Mouse (Mus musculus) midbrain, embryonic 16.5 days (tissue): ENCODE results near the gene Bik. TPM values are rescaled to one million over a fixed set of nuclear protein-coding genes. Genes with fewer than 3 reads are reported as not detected.
A peak's percentile ranks its signal among the peaks of the same experiment; 100 is the strongest.

Experiments used
- ATAC-seq: fragments of 200-750 bp; cut with Nextera tagmentation; 2 replicates; pipeline ENCODE4 v1.8.0; 2017; ENCODE audit warnings: moderate TSS enrichment
- H3K27ac ChIP-seq: fragments of 300-500 bp; sonication (generic); 2 replicates; pipeline ENCODE4 v1.5.1; 2014; ENCODE audit warnings: mild to moderate bottlenecking, low read length, mixed read lengths
- H3K27me3 ChIP-seq: fragments of 300-500 bp; sonication (generic); 2 replicates; pipeline ENCODE4 v1.6.1; 2014; ENCODE audit warnings: low read depth, low read length, mixed read lengths; ENCODE audit not compliant: control insufficient read depth, insufficient read depth
- H3K36me3 ChIP-seq: fragments of 300-500 bp; sonication (generic); 2 replicates; pipeline ENCODE4 v1.6.1; 2014; ENCODE audit warnings: mild to moderate bottlenecking, low read length, moderate library complexity, mixed read lengths; ENCODE audit not compliant: control insufficient read depth, insufficient read depth
- H3K4me1 ChIP-seq: fragments of 300-500 bp; sonication (generic); 2 replicates; pipeline ENCODE4 v1.6.1; 2014; ENCODE audit warnings: mild to moderate bottlenecking, low read length, mixed read lengths; ENCODE audit not compliant: control insufficient read depth, insufficient read depth
- H3K4me2 ChIP-seq: fragments of 300-500 bp; sonication (generic); 2 replicates; pipeline ENCODE4 v1.6.1; 2014; ENCODE audit warnings: mild to moderate bottlenecking, low read length, mixed read lengths
- H3K4me3 ChIP-seq: fragments of 300-500 bp; sonication (generic); 2 replicates; pipeline ENCODE4 v1.5.1; 2014; ENCODE audit warnings: low read depth, mild to moderate bottlenecking, low read length, moderate library complexity, mixed read lengths
- H3K9ac ChIP-seq: fragments of 300-500 bp; sonication (generic); 2 replicates; pipeline ENCODE4 v1.6.1; 2014; ENCODE audit warnings: low read depth, low read length, mixed read lengths
- H3K9me3 ChIP-seq: fragments of 300-500 bp; sonication (generic); replicated peaks from 2 replicates; pipeline ENCODE4 v1.6.1; 2014; ENCODE audit warnings: mild to moderate bottlenecking, low read length, mixed read lengths; ENCODE audit not compliant: control insufficient read depth, poor library complexity, severe bottlenecking
- WGBS: fragments of 180-500 bp; shearing (Covaris S2); extraction: QIAGEN DNeasy Blood & Tissue Kit; methylation state at CpG from one replicate; pipeline ENCODE4 v1.1.7; 2014; 5-methylcytosine and 5-hydroxymethylcytosine counted together
- polyA plus RNA-seq: library from polyadenylated mRNA; unstranded; fragments of >200 nt; fragmentation: Nextera tagmentation; extraction: Ambion mirVana; gene quantifications from 2 replicates; pipeline ENCODE4 v1.2.1, GENCODE M21; 2015

Gene Bik
- polyA plus RNA-seq, 1 experiment from 2014 or later, result 0.26 TPM

DNA sequence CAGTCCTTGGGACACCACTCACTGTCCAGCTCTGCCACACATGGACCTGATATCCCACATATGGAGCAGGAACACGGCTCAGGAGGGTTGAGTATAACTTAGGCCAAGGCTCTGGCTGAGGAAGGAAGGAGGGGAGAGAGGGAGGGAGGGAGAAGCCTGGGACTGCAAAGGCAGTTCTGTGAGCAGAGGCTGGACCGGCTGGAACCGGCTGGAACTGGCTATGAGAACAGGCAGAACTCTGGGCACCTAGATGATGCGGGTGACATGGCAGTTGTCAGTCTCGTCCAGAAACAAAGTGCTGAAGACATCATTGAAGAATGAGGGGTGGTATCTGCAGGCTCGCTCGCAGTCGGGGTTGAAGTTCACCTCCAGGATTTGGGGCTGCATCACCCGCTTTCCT, 50.0 kb downstream of the Bik start:
- H3K36me3 ChIP-seq, result peaks cover 52% of the 10 kb centered on the region
- ATAC-seq, result no peak
- H3K4me1 ChIP-seq, result no peaks in the 10 kb centered on the region; the same call in 1 of the 2 replicates
- no peaks in the 10 kb centered on the region for H3K9me3 ChIP-seq
- no peaks in the 10 kb centered on the region for H3K27me3 ChIP-seq
- H3K4me3 ChIP-seq, result no peak overlapping the region
- H3K4me2 ChIP-seq, result no peak overlapping the region
- no peak overlapping the region for H3K9ac ChIP-seq
- 92% methylated on average over 9 of the region's 9 CpGs for WGBS
- no peak overlapping the region for H3K27ac ChIP-seq

DNA sequence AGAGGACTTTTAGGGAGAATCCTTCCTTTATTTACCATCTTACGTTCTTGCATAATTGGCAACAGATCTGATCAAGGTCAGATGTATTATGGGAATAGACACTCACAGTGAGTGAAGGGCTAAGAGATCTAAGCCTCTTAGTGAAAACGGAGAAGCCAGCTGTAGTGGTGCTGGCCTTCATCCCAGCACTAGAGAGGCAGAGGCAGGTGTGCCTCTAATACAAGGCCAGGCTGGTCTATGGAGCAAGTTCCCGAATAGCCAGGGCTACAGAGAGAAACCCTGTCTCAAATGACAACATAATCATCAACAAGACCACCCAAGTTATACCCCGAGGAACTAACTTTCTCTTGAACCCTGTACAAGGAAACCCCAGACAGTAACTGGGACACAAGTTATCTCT, 56.3 kb downstream of the Bik start:
- peaks cover 59% of the 10 kb centered on the region for H3K36me3 ChIP-seq
- no peak overlapping the region for H3K9ac ChIP-seq
- H3K27me3 ChIP-seq, result no peaks in the 10 kb centered on the region
- H3K9me3 ChIP-seq, result no peaks in the 10 kb centered on the region
- no peaks in the 10 kb centered on the region; the same call in 1 of the 2 replicates for H3K4me1 ChIP-seq
- no peak overlapping the region for H3K4me2 ChIP-seq
- ATAC-seq, result no peak
- 79% methylated on average over 4 of the region's 4 CpGs for WGBS
- no peak overlapping the region for H3K27ac ChIP-seq
- H3K4me3 ChIP-seq, result no peak overlapping the region

DNA sequence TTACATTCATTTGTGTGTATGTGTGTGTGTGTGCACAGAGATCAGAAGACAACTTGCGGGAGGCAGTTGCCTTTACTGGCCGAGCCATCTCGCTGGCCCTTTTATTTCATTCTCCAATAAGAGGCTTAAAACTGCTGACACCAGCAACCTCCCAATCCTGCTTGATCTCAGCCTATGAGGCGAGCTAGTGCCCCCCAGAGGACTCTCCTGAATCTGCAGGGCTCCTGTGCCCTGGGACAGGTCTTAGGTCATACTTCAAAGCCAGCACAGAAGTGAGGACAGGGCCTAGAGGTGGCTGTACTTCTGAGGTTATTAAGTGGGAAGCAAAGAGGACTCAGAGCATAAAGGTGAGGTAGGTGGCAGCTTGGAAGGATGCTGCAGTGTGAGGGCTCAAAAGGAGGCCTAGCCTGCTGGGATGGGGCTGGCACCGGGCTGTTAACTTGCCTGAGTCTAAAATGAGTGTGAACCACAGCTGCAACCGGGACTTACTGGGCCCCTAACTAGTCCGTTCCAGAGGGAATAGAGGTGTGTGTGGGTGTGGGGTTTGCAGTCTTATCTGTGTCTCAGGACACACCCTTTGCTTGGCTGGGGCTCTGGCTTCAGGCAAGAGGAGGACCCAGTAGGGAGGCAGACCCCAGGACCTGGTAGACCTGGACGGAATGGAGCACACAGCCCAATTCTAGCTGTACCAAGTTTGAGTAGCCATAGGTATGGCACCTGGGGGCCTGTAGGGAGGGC, 56.9 kb downstream of the Bik start:
- ATAC-seq, result no peak
- WGBS, result 65% methylated on average over 8 of the region's 8 CpGs
- no peaks in the 10 kb centered on the region for H3K27me3 ChIP-seq
- H3K36me3 ChIP-seq, result peaks cover 60% of the 10 kb centered on the region
- no peaks in the 10 kb centered on the region for H3K9me3 ChIP-seq
- no peak overlapping the region for H3K4me3 ChIP-seq
- H3K4me2 ChIP-seq, result no peak overlapping the region
- no peak overlapping the region for H3K9ac ChIP-seq
- H3K4me1 ChIP-seq, result no peaks in the 10 kb centered on the region; the same call in 1 of the 2 replicates
- no peak overlapping the region for H3K27ac ChIP-seq

DNA sequence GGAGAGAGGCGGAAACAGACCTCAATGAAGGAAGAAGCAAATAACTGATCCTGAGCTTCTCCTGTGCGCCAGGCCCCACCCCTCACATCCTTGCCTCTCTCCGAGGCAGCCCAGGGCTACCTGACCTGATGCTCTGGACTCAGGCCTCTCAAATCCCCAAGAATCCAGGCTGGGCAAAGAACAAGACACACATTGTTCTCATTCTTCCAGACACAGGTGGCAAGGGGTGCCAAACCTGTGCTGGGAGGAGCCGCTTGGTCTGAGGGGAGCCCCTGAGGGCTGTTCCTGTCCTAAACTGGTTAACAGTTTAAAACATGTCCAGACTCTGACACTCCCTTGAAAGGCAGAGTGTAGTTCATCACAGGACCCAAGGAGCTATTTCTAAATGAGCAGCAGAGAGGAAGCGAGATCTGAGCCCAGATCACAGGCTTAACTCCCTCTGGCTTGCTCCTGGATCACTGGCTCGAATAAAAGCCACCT, 58.1 kb downstream of the Bik start:
- no peak overlapping the region for H3K4me3 ChIP-seq
- no peak overlapping the region for H3K27ac ChIP-seq
- 87% methylated on average over 6 of the region's 6 CpGs for WGBS
- H3K4me2 ChIP-seq, result no peak overlapping the region
- peaks cover 52% of the 10 kb centered on the region for H3K36me3 ChIP-seq
- no peaks in the 10 kb centered on the region for H3K9me3 ChIP-seq
- H3K27me3 ChIP-seq, result no peaks in the 10 kb centered on the region
- H3K4me1 ChIP-seq, result no peaks in the 10 kb centered on the region
- no peak overlapping the region for H3K9ac ChIP-seq
- ATAC-seq, result no peak

DNA sequence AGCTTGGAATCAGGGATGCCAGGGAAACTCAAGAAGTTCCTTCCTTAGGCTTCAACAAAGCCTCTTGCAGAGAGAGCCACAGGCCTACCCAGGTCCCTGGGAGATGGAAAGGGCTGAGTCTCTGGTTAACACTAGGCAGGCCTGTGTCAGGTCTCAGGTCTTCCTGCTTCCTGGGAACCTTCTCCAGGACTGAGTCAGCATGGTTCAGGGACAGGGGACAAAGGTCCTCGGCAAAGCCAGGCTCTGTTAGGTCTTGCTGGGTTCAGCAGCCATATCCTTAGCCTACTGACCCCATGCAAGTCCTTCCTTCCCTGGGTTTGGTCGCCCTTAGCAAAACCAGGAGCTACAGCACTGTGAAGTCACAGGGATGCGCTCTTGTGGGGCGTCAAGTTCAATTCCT, 64.2 kb downstream of the Bik start:
- WGBS, result 89% methylated on average over 4 of the region's 4 CpGs
- no peak for ATAC-seq
- H3K27ac ChIP-seq, result no peak overlapping the region
- H3K4me3 ChIP-seq, result no peak overlapping the region
- H3K4me1 ChIP-seq, result peaks cover 21% of the 10 kb centered on the region
- H3K4me2 ChIP-seq, result no peak overlapping the region
- peaks cover 23% of the 10 kb centered on the region for H3K36me3 ChIP-seq
- no peaks in the 10 kb centered on the region for H3K9me3 ChIP-seq
- H3K9ac ChIP-seq, result no peak overlapping the region
- H3K27me3 ChIP-seq, result no peaks in the 10 kb centered on the region

DNA sequence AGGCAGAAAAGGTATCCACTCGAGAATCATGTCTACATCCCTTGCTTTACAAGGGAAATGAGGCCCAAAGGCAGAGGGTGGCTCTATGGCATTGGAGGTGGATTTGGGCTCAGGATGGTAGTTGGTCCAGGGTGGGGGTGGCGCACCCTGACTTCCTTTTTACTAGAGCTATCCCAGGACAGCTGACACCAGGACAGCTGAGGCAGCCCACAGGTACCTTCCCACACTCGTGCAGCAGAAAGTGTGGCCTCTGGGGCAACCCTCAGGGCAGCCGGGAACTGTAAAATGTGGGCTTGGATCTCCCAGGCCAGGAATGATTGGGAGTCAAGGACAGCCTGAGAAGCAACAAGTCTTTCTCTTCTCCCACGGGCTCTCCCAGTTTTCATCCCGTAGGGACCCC, 65.1 kb downstream of the Bik start:
- H3K27me3 ChIP-seq, result no peaks in the 10 kb centered on the region
- peaks cover 14% of the 10 kb centered on the region for H3K36me3 ChIP-seq
- no peak overlapping the region for H3K9ac ChIP-seq
- no peak for ATAC-seq
- H3K4me1 ChIP-seq, result peaks cover 21% of the 10 kb centered on the region
- H3K4me3 ChIP-seq, result no peak overlapping the region
- no peak overlapping the region for H3K4me2 ChIP-seq
- no peaks in the 10 kb centered on the region for H3K9me3 ChIP-seq
- 91% methylated on average over 6 of the region's 6 CpGs for WGBS
- no peak overlapping the region for H3K27ac ChIP-seq

DNA sequence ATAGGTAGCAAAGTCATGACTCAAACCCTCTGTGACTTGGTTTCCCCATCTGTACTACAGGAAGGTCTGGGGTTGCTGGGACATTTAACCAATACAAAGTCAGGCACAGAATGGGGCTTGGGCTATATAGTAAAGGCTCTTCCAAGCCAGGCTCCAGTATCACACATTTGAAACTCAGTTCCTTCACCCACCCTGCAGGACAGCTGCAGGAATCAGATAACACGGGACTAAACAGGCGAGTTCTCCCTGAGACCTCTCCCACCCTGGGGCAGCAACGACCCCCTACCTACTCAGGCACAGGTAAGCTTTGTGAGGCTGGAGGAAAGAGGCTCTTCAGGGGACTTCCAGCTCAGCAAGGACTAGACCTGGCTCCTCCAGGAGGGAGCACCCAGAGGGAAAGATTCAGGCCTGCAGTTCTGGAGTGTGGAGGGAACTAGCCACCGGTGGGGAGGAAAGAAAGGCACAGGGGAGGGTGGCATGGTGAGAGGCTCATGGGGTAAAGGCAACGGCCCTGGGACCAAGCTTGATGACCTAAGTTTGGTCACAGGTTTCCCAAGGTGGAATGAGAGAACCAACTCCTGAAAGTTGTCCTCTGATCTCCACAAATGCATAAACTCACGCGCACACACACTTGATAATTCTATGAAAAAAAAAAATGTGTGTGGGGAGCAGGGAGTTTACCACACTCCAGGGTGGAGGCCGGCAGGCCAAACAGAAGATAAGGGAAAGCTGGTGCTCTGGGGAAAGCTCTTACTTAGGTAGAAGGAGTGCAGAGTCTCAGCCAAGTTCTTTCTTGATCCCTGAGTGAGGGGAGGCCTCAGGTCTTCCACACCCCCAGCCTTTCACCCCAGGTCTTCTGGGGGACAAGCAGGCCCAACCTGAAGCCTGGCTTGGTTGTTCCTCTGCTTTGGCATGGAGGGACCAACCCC, 65.9 kb downstream of the Bik start:
- Histone ChIP-seq H3K9me3 (no peaks in the 10 kb centered on the region), H3K4me2 (peak overlapping the region; percentile 94), H3K9ac (no peak overlapping the region), H3K4me3 (no peak overlapping the region), H3K27me3 (no peaks in the 10 kb centered on the region), H3K27ac (no peak overlapping the region), H3K4me1 (peaks cover 21% of the 10 kb centered on the region), H3K36me3 (0 out of 2 replicates have a peak, but pooled peaks cover 6% of the 10 kb centered on the region)
- no peak for ATAC-seq
- 89% methylated on average over 8 of the region's 8 CpGs for WGBS

DNA sequence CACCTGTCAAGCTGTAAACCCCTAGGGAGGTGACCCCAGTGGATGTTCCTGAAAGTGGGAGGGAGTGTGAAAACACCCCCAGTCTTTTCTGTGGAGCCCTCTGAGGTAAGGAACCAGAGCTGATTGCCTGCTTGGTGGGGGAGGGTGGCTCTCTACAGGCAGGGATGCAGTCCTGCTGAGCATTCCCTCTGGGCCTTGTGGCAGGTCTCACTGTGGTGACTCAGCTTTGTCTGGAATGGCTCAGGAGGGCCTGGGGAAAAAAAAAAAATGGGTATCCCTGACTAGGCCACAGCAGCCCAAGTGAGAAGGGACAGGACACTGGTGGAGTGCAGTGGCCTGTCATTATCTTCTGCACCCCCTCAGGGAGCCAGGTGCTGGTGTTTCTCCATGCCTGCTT, 66.5 kb downstream of the Bik start:
- Histone ChIP-seq H3K4me3 (no peak overlapping the region; the same call in 1 of the 2 replicates), H3K27ac (no peak overlapping the region), H3K4me1 (peaks cover 21% of the 10 kb centered on the region), H3K9me3 (no peaks in the 10 kb centered on the region), H3K4me2 (peak overlapping the region; percentile 94), H3K9ac (0 out of 2 replicates have a peak overlapping the region, but pooled peaks have one; percentile 78), H3K27me3 (no peaks in the 10 kb centered on the region), H3K36me3 (0 out of 2 replicates have a peak, but pooled peaks cover 4% of the 10 kb centered on the region)
- no peak for ATAC-seq
